Mouse (Mus musculus): Measurements from ENCODE around the gene Dmtf1.

Gene Dmtf1

GRCm38 (mm10) chr5:9107296-9108089, 54.1 kb downstream of the Dmtf1 start:
- no peak for DNase-seq

DNA sequence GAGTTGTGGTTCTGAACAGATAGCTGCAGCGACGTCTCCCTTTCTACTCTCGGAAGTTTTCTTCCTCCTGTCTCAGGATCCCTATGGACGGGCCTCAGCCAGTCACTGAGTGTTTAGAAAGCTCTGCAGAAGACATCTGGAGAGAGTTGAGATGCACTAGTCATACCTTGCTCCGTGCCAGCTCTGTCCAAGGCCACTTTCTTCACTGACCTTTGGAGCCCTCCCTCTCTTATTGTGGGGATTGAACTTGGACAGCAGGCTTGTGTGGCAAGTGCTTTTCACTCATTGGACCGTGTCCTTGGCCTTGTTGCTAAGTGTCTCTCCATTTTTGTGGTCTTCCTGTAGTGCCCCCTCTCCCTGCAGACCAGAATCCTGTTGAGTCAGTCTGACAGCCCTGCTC, 54.8 kb downstream of the Dmtf1 start:
- DNase-seq, result peak; percentile 51 to 58

GRCm38 (mm10) chr5:9103958-9104357, 57.6 kb downstream of the Dmtf1 start:
- no peak for DNase-seq

- no peak for DNase-seq
These were observed 58.9 kb downstream of the Dmtf1 start for GRCm38 (mm10) chr5:9102696-9103095.

DNA sequence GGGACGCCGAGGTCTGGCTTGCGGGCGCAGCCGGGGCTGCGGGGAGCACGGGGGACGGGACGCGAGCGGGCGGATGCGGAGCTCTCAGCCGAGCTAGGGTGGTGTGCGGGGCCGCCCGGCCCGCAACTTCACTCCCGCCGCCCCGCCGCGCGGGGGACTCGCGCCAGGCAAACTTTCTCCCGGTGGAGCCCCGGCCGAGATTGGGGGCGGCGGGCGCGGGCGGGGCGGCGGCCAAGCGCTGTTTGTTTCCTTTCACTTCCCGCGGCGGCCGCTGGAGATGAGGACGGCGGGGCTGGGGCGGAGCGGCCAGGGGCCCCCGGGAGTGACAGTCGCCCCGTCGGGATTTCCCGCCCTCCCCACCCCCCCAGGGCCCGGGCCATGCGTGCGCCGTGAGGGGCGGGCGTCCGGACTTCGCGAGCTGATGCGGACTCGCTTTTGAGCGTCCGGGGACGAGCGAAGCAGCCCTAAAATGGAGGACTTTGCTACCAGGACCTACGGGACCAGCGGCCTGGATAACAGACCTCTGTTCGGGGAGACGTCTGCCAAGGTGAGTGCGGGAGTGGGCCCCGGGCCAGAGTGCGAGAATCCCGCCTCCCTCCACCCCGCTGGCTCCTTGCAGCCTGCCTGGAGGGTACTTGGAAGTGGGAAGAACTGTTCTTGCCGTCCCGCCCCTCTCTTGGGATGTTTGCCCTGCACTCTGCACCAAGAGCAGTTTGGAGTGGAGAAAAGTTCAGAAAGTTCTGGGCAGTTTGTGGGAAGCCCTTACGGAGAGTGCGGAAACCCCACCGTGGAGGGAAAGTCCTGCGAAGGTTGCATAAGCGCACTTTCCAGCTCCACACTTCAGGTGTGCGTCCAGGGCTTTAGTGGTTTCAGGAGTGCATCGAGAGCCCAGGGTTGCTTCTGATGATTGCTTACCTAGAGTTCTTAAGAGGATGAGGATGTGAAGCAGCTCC, 60.5 kb downstream of the Dmtf1 start:
- peak; percentile 37 to 60 for DNase-seq

DNA sequence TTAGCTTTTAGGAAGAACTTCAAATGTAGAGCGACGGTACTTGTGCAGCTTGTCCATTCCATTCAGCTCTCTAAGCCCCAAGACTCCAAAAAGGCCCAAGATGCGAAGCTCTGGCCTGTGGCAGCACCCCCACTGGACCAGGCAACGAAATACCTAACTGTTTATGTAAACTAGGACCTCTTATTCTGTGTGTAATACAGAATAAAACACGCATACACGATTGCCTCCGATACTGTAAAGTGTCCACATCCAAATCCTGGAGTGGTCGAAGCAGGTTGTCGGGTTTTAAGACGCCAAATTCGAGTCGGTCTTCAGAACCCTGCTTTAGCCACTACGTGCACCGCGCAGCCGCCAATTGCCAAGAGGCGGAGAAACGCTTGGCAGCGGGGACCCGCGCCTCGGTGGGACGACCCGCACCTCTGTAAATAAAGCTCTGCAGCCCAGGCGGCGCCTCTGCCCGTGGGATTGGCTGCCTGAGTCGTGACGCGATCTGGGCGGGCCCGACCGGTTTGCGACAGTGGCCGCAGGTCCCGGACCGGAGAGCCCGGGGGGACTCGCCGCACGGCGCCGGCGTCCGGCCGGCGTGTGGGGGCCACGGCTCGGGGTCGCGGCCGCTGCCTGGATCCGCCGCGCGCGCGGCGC, 61.2 kb downstream of the Dmtf1 start, which contains the start of gene Tmem243:
TSS of gene Tmem243 (plus strand) at position 462 of the 642 bp plus-strand sequence.
- peak; percentile 92 to 93 for DNase-seq

DNA sequence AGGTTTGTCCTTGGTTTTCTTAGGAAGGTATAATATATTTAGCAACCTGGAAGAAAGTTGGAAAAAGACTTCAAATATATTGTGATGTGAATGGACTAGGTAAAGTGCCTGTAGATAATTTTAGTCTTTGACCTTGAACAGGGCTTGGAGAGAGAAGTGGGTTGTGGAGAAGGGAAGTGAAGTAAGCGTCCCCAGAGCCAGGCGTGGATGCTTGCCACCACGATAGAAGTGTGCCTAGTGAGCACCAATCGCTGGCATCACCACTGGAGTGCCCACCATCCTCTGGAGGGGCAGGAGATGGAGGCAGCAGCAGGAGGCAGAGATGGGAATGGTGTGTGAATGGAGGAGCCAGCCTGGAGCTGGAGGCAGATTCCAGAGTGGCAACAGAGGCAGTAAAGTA, 68.1 kb downstream of the Dmtf1 start:
- no peak for DNase-seq

DNA sequence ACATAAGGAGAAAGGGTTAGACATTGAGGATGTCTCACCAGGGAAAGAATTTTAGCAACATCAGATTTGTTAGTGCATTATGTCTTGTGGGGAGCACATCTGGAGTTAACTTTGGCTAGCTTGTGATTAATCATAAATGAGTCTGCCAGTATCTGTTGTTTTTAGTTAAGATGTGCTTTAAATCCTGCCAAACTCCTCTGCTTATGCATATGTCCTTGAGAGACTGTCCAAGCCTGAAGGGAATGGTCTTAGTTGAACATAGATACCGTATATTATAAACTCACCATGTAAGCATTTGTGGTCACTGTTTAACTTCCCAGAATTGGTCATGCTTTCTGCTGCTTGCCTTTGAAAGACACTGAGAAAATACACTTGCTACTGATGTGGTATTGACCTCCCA, 68.9 kb downstream of the Dmtf1 start:
- no peak for DNase-seq

DNA sequence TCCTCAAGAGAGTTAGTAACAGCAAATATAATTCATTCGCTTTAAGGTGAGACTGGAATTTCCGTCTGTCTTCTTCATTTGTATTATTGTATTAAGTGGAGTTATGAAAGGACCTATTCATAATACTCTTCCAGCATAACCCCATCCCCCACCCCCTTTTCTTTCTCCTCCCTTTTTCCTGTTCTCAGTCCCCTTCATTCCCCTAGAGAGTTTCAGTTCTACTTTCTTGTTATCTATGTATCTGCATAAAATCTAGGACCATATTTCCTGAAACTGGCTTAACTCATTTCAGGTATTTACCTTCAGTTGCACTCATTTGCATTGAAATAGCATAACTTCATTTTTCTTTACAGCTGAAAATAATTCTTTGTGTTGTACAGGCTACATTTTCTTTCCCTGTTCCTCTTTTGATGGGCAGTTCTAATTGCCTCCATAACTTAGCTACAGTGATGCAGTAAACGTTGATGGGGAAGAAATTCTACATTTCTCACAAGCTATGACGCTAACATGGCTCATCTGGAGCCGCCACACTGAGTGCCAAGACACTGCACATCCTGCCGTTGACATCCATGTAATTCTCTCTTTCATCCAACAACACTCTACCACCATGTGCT, 71.0 kb downstream of the Dmtf1 start:
- DNase-seq, result no peak

- no peak for DNase-seq
These were observed 74.5 kb downstream of the Dmtf1 start for GRCm38 (mm10) chr5:9086924-9087719.

GRCm38 (mm10) chr5:9079773-9080501, 81.6 kb downstream of the Dmtf1 start:
- DNase-seq, result no peak

- DNase-seq, result peak; percentile 12 to 31
These were observed 88.3 kb downstream of the Dmtf1 start for GRCm38 (mm10) chr5:9073177-9073854.

DNA sequence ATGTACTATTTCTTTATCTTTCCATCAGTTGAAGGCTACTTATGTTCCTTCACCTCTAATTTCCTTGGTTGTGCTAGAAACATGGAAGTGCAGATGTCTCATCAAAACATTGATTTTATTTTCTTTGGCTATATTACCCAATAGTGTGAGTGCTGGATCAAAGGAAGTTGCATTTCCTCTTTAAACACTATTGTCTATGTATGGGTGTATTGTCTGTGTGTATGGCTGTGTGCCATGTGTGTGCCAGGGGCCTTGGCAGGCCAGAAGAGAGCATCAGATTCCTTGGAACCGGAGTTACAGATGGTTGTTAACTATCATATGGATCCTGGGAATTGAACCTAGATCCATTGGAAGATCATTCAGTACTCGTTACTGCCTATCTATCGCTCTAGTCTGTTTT, 90.2 kb downstream of the Dmtf1 start:
- DNase-seq, result no peak

GRCm38 (mm10) chr5:9069599-9070209, 91.9 kb downstream of the Dmtf1 start:
- no peak for DNase-seq

DNA sequence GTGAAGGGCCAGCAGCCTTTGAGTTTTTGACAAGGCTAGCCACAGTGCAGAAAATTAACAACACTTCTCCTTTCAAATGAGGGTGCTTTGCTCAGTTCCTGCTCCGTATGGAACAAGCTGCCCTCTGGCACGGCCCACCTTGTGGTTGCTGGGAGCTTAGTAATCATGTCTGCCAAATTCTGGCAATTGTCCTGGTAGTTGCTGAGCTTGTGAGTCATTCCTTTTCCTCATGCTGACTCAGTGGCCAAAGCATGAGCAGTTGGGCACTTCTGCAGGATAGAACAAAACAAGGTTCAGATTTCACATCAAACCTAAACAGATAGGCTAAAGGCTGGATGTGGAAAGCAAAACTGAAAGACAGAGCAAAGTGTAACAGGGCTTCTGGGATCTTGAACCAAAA, 92.7 kb downstream of the Dmtf1 start:
- DNase-seq, result peak; percentile 17 to 24
